Mouse (Mus musculus) liver, embryonic 14.5 days (tissue): ENCODE measurements around the gene Ces1e. TPM values are rescaled to one million over a fixed set of nuclear protein-coding genes. Genes with fewer than 3 reads are reported as not detected.
"Not testable (repeated sequence)": the region's sequence is repeated elsewhere in the genome, so short reads cannot be mapped to it uniquely, and the experiment has no call there.

Experiments
- ATAC-seq: fragments of 200-750 bp; cut with Nextera tagmentation; 2 replicates; pipeline ENCODE4 v1.8.0; 2017; ENCODE audit warnings: moderate number of reproducible peaks, mild to moderate bottlenecking, moderate library complexity; ENCODE audit not compliant: insufficient read depth
- DNase-seq, 3 experiments: peaks; one replicate each; pipeline ENCODE4 v3.0.0-alpha.2; 2012 to 2013; ENCODE audit warnings: low read depth in 3 of 3, low spot score in 3 of 3
- H3K27ac ChIP-seq: fragments of 300-500 bp; sonication (generic); 2 replicates; pipeline ENCODE4 v1.5.1; 2014; ENCODE audit warnings: moderate library complexity, mild to moderate bottlenecking, control low read depth, inconsistent platforms
- H3K27me3 ChIP-seq: fragments of 300-500 bp; sonication (generic); 2 replicates; pipeline ENCODE4 v1.6.1; 2014; ENCODE audit warnings: mild to moderate bottlenecking, low read length, moderate library complexity; ENCODE audit not compliant: control insufficient read depth, insufficient read depth
- H3K36me3 ChIP-seq: fragments of 300-500 bp; sonication (generic); replicated peaks from 2 replicates; pipeline ENCODE4 v1.6.1; 2014; ENCODE audit warnings: low read depth; ENCODE audit not compliant: control insufficient read depth, insufficient read depth
- H3K4me1 ChIP-seq, 2 experiments: fragments of 200-500 bp in 1 of 2; fragments of 300-500 bp in 1 of 2; sonication (generic) in 1 of 2; replicated peaks; 2 replicates each; pipeline ENCODE4 v1.6.1; 2012 to 2014; ENCODE audit warnings: antibody characterized with exemption in 1 of 2, inconsistent platforms in 1 of 2, low read length in 1 of 2; ENCODE audit not compliant: control insufficient read depth in 2 of 2, insufficient read depth in 2 of 2
- H3K4me2 ChIP-seq: fragments of 300-500 bp; sonication (generic); 2 replicates; pipeline ENCODE4 v1.6.1; 2014; ENCODE audit warnings: low read depth, mild to moderate bottlenecking, control low read depth, moderate library complexity
- H3K4me3 ChIP-seq, 2 experiments: fragments of 200-500 bp in 1 of 2; fragments of 300-500 bp in 1 of 2; sonication (generic) in 1 of 2; 2 replicates each; pipeline ENCODE4 v1.5.1; 2012 to 2014; ENCODE audit warnings: low read depth in 2 of 2, low read length in 2 of 2, mild to moderate bottlenecking in 2 of 2, control low read depth in 1 of 2, inconsistent platforms in 1 of 2, moderate library complexity in 1 of 2; ENCODE audit not compliant: insufficient read depth in 1 of 2
- H3K9ac ChIP-seq: fragments of 300-500 bp; sonication (generic); replicated peaks from 2 replicates; pipeline ENCODE4 v1.6.1; 2014; ENCODE audit warnings: mild to moderate bottlenecking, control low read depth, moderate library complexity
- H3K9me3 ChIP-seq: fragments of 300-500 bp; sonication (generic); 2 replicates; pipeline ENCODE4 v1.6.1; 2016; ENCODE audit warnings: low read length, mixed read lengths; ENCODE audit not compliant: control insufficient read depth
- CTCF ChIP-seq: IDR thresholded peaks from 2 replicates; pipeline ENCODE4 v1.5.1; 2016; ENCODE audit warnings: antibody characterized with exemption, low read depth, control low read depth
- EP300 ChIP-seq: IDR thresholded peaks from 2 replicates; pipeline ENCODE4 v1.6.1; 2016; ENCODE audit warnings: antibody characterized with exemption, low read depth
- WGBS: fragments of 180-500 bp; shearing (Covaris S2); extraction: QIAGEN DNeasy Blood & Tissue Kit; methylation state at CpG from one replicate; pipeline ENCODE4 v1.1.7; 2014; ENCODE audit not compliant: insufficient replicate concordance; 5-methylcytosine and 5-hydroxymethylcytosine counted together
- polyA plus RNA-seq, 2 experiments: library from polyadenylated mRNA; depleted of rRNA in 1 of 2; stranded (reverse) in 1 of 2; unstranded in 1 of 2; fragments of >200 nt; fragmentation: Nextera tagmentation in 1 of 2; extraction: Ambion mirVana in 1 of 2; gene quantifications; 2 replicates each; pipeline versions ENCODE4 v1.2.1 to v1.2.3; 2012 to 2014

Gene Ces1e
- polyA plus RNA-seq, 2 experiments, result 1.4 to 1.9 TPM

DNA sequence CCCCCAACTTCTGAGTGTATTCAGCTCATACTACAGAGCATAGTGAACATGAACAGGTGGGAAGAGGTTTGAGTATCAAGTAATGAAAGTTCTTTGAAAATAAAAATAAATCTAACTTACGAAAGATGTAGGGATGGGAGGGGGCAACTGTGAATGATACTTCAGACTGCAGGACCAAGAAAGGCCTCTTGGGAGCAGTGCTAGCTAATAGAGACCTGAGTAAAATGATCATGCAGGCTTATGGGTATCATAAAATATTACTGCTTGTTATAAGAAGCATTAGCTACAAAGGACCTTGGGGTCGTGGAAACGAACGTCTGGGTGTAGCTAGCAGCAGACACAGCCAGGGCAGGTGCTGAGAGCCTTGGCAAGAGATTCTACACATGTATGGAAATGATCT is 11.6 kb downstream of the Ces1e start:
- H3K9ac ChIP-seq, result no peak overlapping the region
- no peaks in the 10 kb centered on the region for H3K4me1 ChIP-seq
- H3K27ac ChIP-seq, result no peak overlapping the region
- TF ChIP-seq CTCF (0 out of 2 replicates have a peak, but pooled peaks have one; percentile 4), EP300 (no peak)
- WGBS, result 54% methylated on average over 4 of the region's 4 CpGs
- DNase-seq, result no peak
- H3K27me3 ChIP-seq, result no peaks in the 10 kb centered on the region
- ATAC-seq, result no peak
- no peaks in the 10 kb centered on the region for H3K36me3 ChIP-seq
- H3K4me3 ChIP-seq, result no peak overlapping the region
- no peak overlapping the region for H3K4me2 ChIP-seq
- H3K9me3 ChIP-seq, result no peaks in the 10 kb centered on the region

DNA sequence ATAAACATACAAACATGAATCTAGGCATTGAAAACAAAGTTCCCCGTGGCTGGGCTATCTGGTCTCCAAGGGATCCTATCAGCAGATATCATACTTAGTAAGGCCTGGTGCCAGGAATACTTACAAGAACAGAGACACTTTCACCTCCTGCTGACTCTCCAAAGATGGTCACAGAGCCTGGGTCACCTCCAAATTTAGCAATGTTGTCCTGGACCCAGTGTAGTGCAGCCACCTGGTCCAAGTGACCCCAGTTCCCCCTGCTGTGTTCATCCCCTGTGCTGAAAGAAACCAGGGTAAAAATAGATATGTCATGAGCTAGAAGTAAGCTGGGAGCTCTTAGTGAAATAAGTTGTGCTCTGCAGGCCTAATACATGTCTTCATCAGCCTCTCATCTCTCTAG is 12.0 kb downstream of the Ces1e start:
- Histone ChIP-seq H3K4me2 (no peak overlapping the region), H3K9me3 (no peaks in the 10 kb centered on the region), H3K27me3 (no peaks in the 10 kb centered on the region), H3K4me1 (no peaks in the 10 kb centered on the region), H3K9ac (no peak overlapping the region), H3K4me3 (no peak overlapping the region), H3K27ac (no peak overlapping the region), H3K36me3 (no peaks in the 10 kb centered on the region)
- WGBS, result 36% methylated on average over 1 of the region's 1 CpGs
- no peak for TF ChIP-seq EP300
- no peak for TF ChIP-seq CTCF
- ATAC-seq, result no peak
- no peak for DNase-seq

DNA sequence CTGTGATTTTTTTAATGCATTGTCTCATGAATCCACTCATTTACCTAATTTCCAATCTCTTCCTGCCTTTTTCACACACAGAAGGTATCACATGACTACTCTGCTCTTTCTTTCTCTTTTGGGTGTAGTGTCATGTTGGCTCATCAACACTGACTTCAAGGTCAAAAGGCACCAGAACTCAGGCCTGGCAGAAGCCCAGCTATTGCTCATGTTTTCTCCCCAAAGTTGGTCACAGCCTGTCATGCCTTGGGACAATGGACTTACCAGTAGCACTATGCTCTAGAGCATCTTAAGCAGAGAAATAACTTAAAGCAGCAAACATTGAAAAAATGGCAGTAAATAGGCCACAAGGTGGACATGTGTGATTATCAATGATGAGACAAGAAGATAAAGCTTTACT is 18.3 kb downstream of the Ces1e start:
- H3K9ac ChIP-seq, result no peak overlapping the region
- TF ChIP-seq EP300 (no peak), CTCF (no peak)
- DNase-seq, result no peak
- no peaks in the 10 kb centered on the region for H3K9me3 ChIP-seq
- H3K4me2 ChIP-seq, result no peak overlapping the region
- ATAC-seq, result no peak
- no peak overlapping the region for H3K4me3 ChIP-seq
- no peaks in the 10 kb centered on the region for H3K4me1 ChIP-seq
- H3K27me3 ChIP-seq, result no peaks in the 10 kb centered on the region
- H3K36me3 ChIP-seq, result no peaks in the 10 kb centered on the region
- H3K27ac ChIP-seq, result no peak overlapping the region

DNA sequence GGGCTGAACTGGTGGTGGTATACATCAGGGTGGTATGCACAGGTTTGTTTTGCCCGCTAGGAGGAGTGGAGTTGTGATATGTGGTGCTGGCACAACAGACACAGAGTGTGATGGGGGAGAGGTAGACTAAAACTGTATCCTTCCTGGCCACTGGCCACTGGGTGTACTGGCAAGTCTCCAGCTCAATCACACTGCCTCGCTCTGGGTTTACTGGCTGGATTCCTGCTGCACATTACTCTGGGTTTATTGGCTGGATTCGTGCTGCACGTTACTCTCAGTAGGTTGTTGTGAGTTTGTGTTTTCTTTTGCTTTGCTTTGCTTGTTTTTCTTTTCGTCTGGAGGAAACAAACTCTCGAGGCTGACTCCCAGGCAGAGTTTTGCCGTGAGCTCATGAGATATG is 30.3 kb downstream of the Ces1e start:
- 58% methylated on average over 7 of the region's 7 CpGs for WGBS
- not testable (repeated sequence) for H3K9me3 ChIP-seq, H3K4me1 ChIP-seq, H3K4me3 ChIP-seq, ATAC-seq, H3K27me3 ChIP-seq, H3K9ac ChIP-seq, H3K36me3 ChIP-seq, H3K27ac ChIP-seq, H3K4me2 ChIP-seq, DNase-seq

DNA sequence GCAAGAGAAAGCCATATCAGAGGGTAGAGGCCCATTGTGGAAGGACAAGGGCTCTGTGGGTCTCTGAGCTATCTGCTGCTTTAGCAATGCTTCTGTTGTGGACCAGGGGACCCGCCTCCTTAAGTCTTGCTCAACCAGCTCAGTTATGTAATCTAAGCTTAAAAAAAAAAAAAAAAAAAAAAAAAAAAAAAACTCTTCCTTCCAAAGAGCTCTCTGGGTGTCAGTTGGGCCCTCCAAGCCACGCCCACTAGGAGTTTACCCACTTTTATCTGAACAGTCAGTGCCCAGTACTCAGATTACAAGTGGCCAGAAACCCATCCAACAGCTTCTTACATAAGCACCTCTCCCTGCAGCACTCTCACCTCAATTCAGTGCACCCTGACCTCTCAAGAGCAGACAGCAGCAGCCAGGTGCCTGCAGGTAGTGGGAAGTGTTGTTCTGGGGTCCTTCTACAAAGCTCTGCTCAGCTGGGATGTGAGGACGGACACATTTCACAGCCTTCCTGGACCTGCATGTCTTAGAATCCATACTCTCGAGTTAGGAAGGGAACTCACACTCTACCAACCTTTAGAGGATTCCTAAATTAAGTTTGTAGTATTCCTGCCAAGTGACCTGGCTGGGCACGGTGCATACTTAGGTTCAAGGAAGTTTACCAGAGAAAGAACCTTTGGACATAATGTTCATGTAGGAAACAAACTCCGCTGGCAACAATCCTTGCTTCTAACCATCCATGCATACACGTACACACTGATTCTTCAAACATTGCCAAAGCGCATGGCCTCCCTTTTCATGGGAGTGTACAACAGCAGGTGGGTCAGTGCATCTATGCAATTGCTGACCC is 31.5 kb downstream of the Ces1e start, which contains the start of gene Ces1d:
Ces1d (minus strand) TSS at position 154 of the 841 bp plus-strand sequence.
- TF ChIP-seq CTCF, result no peak
- no peak for TF ChIP-seq EP300
- WGBS, result 48% methylated on average over 8 of the region's 8 CpGs
- DNase-seq (peak; percentile 0 to 2 (median 2)), ATAC-seq (peak; percentile 33; the same call in 1 of the 2 replicates)
- Histone ChIP-seq H3K36me3 (no peaks in the 10 kb centered on the region), H3K9ac (no peak within 1 kb of the TSS), H3K9me3 (no peaks in the 10 kb centered on the region), H3K27me3 (no peaks in the 10 kb centered on the region), H3K4me3 (no peak within 1 kb of the TSS), H3K4me2 (peak within 1 kb of the TSS; percentile 18; the same call in 1 of the 2 replicates), H3K27ac (no peak within 1 kb of the TSS), H3K4me1 (peaks cover 0 to 4% of the 10 kb centered on the region in 2 experiments; a peak in 2 of 4 replicates)
